Mouse (Mus musculus) heart, adult 18-20 months (tissue): ENCODE data around the gene Pik3r4. TPM values are rescaled to one million over a fixed set of nuclear protein-coding genes. Genes with fewer than 3 reads are reported as not detected.
A peak's percentile ranks its signal among the peaks of the same experiment; 100 is the strongest.

ENCODE experiments used
- DNase-seq, 2 experiments: peaks; one replicate each; pipeline ENCODE4 v3.0.0; 2021 to 2022; ENCODE audit warnings: mixed read lengths in 1 of 2
- total RNA-seq, 2 experiments: library from RNA; stranded (reverse); gene quantifications; 2 replicates each; pipeline ENCODE4 v1.2.3; 2021

The Pik3r4 gene
- total RNA-seq, 2 experiments from 2014 or later = 18.0 to 21.4 TPM

- peak; percentile 59 to 72 for DNase-seq
Measured at GRCm38 (mm10) chr9:105697764-105698396, 55.1 kb downstream of the Pik3r4 start.

DNA sequence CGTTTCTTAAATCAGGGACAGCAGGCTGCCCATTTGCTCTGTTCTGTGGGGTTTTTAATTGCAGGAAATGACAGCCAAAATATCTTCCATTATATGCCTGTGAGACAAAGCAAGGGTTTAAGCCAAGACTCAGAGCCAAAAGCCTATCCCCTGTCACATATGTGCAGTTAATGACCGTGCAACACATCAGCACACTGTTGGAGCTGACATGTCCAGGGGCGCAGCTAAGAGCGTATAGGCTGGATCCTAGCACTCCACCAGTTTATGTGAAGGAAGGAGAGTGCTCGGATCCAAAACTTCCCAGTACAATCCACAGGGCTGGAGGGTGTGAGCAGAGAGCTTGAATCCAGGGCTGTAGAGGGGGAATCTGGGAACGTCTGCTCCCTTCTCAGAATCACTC lies 57.9 kb downstream of the Pik3r4 start:
- no peak for DNase-seq

GRCm38 (mm10) chr9:105701966-105702365 lies 59.2 kb downstream of the Pik3r4 start:
- DNase-seq = peak; percentile 19 to 36

- no peak for DNase-seq
Measured at GRCm38 (mm10) chr9:105704226-105704932, 61.6 kb downstream of the Pik3r4 start.

GRCm38 (mm10) chr9:105705011-105705410 lies 62.2 kb downstream of the Pik3r4 start:
- DNase-seq = no peak

DNA sequence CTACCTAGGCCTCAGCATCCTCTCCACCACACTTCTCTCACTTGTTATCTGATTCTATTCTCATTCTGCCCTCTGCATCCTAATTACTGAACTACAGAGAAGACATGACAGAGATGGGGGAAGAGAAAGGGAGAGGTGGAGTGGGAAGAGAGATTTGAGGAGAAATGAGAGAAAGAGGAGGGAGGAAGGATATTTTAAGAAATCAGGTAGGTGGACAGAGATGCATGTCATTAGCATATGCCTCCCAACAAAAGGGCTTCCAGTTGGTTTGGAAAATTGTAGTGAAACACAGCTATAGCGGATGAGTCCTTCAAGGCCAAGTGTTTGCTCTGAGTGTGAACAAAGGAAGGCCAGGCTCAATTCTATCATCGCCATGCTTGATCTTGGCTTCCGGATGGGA lies 69.3 kb downstream of the Pik3r4 start:
- no peak for DNase-seq

DNA sequence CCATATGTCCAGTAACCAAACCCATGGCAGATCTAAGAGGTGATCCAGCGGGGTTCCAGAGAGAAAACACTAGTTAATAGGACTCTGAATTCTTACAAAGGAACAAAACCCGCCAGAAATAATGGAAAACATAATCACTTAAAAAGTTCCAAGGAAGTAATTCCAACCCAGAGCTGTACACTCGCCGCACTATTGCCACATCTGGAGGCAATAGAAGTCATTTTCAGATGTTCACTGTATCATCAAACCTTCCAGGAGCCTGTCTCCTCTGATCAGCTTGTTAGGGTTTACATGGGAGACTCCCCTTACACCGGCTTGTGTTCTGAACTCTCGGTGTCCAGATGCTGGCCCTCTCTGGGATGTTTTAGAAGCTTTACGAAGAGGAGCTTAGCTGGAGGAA lies 76.6 kb downstream of the Pik3r4 start:
- DNase-seq = no peak

- peak; percentile 11 to 19 for DNase-seq
Measured at GRCm38 (mm10) chr9:105719851-105720395, 77.1 kb downstream of the Pik3r4 start.

DNA sequence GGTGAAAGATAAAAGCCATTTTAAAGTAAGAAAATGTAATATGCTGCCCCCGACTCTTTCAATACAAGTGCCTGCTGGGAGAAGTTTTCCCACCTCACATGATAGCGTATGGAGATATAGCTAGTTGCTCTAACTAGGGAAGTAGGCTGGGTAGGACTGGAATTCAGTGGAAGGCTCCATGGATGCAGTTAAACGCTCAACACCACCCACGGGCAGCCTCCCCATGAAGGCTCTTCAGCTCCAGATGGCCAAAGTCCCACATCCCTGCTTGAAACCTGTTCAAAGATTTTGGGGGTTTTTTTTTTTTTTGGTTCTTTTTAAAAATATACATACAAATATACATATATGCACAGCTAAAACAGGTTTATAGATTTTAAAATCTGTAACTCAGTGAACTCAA lies 77.7 kb downstream of the Pik3r4 start:
- no peak for DNase-seq

DNA sequence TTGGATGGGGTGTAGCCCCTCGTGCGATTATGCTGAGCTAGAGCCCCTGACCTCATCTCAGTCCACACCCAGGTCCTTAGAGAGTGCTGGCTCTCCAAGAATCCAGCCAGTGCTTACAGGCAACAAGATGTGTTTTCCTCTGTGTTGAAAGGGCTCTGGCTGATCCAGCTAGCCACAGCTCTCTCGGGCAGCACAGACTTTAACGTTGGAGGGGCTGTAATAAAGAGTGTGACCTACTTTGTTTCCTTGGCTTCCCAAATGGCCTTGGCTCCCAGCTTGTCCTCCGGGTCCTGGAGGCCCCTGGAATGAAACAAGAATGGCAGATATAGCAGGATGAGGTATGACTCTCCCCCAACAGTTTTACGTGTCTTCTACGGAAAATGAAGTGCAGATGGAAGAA lies 89.2 kb downstream of the Pik3r4 start:
- DNase-seq = peak; percentile 59 to 82

DNA sequence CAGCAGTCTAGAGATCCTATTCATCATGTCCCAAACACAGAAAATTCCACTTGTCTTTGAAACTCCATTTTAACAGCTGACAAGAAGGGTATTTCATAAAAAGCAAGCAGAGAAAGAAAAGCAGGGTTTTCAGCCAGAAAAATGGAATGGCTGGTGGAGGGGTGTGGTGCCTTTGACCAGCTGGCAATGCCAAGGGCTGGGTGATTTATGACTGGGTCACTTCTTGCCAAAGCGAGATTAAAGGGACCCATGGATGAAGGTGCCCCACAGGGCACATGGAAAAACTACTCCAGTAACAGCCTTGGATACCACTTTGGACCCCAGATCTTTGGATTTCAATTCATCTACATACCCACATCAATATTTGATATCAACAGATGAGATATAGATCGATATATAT lies 91.9 kb downstream of the Pik3r4 start:
- no peak for DNase-seq

- DNase-seq = no peak
Measured at GRCm38 (mm10) chr9:105735195-105735594, 92.4 kb downstream of the Pik3r4 start.

Other genes with a start within 250 kb of the Pik3r4 start
- gene Aste1, start 247.6 kb upstream of the Pik3r4 start, total RNA-seq = 1 to 10 TPM; 7.2 to 7.4 TPM
- not detected for gene Nek11, start 247.5 kb upstream of the Pik3r4 start, total RNA-seq
- 10 to 100 TPM; 58.6 to 65.0 TPM for gene Atp2c1, start 115.7 kb upstream of the Pik3r4 start, total RNA-seq
- gene Col6a6, start 185.2 kb downstream of the Pik3r4 start, total RNA-seq = 1 to 10 TPM; 2.8 to 3.5 TPM